Mouse (Mus musculus) lung, adult 18-20 months (tissue): Measurements from ENCODE around the gene Enc1.

Experiments used
- DNase-seq, 2 experiments: peaks; one replicate each; pipeline ENCODE4 v3.0.0; 2022; ENCODE audit warnings: mixed read lengths in 2 of 2

The Enc1 gene

DNA sequence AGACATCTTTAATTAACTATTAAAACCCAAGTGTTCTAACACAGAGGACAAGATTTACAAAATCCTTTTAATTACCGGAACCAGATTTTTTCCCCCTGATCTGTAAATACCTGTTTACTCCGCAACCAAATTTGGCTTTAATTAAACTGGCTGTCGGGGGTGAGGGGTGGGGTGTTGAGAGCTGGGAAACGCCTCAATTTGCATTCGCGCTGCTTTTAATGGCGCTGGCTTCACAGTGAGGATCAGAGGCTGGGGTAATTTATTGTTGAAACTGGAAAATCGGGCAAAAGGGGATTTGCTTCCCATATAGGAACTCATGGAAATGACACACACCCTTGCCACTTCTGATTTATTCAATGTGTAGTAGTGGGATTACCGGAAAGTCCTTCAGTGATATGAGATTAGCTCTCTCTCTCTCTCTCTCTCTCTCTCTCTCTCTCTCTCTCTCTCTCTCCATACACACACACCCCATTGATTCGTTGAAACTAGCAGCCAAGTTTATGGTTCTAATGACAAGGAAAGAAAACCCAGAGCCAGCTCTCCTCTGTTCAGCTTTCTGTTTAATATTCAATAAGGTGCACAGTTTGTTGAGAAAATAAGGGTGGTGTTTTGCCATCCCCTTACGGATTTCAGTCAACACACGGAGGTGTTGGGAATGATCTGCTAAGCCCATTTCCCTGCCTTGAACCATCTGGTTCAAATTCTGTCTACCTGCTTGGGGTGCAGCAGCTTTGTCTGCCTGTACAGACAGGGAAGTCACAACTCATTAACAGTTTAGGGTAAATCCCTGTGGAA is 51.7 kb downstream of the Enc1 start:
- DNase-seq: no peak

DNA sequence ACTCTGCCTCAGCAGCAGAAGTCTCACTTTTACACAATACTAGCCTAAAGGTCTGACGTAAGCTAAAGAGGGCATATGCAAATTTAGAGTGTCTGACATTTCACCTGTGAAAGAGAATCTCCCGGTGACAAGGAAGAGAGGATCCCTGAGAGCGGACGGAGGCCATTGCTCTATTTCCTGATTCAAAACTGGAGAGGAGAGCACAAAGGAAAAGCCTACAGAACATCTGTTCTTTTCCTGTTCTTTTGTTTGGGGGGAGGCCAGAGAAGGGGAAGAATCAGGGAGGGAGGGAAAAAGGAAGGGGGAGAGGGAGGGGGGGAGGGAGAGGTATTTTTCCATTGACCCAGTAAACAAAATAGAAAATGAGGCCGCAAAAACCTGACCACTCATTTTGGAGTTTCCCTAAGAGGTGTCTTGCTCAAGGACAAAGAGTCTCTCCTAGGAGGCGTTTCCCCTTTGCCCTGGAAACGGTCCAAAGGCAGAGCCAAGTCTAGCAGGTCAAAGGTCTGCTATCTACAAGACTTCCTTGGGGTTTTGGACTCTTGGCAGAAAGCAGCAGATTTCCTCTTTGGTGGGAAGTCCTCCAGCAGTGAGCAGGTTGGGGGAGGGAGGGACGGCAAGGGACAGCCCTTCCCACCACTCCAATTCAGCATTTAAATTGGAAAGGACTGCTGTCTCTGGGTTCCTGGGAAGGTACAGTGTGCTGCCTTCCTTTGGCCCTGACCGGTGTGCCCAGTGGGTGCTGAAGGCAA is 54.4 kb downstream of the Enc1 start:
- peak; percentile 78 to 84 for DNase-seq

GRCm38 (mm10) chr13:97295853-97296219 is 54.9 kb downstream of the Enc1 start:
- no peak for DNase-seq

GRCm38 (mm10) chr13:97296281-97296680 is 55.4 kb downstream of the Enc1 start:
- DNase-seq: no peak

DNA sequence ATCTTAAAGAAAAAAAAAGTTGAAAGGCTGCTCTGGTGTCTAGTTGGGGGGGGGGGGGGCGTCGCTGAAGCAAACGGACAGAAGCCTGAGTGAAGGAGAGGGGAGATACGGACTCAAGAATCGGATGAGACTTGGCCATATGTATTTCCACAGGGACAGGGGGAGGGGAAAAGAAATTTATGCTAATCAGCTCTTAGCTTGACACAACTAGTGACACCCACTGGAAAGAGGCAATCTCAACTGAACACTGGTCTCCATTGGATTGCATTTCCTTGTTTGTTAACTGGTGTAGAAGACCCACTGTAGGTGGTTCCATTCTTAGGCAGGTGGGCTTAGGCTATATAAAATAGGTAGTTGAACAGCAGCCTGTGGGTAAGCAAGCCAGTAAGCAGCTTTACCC is 55.9 kb downstream of the Enc1 start:
- DNase-seq: no peak

GRCm38 (mm10) chr13:97297418-97298050 is 56.6 kb downstream of the Enc1 start:
- no peak for DNase-seq

DNA sequence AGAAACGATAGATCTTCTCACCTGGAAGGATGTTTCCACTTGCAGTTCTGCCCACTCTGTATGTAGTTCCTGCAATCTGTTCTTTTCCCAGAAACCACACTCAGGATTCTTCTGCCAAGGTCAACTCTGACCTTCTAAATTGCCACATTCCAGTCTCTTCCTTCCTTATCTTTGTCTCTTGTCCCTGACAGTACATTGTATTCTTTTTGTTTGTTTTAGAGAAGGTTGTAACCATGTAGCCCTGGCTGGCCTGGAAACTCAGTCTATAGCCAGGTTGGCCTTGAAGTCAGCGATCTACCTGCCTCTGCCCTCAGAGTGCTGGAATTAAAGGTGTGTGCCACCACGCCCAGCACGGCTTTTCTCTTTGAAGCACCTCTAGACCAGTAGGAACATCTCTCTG is 58.0 kb downstream of the Enc1 start:
- DNase-seq: no peak

DNA sequence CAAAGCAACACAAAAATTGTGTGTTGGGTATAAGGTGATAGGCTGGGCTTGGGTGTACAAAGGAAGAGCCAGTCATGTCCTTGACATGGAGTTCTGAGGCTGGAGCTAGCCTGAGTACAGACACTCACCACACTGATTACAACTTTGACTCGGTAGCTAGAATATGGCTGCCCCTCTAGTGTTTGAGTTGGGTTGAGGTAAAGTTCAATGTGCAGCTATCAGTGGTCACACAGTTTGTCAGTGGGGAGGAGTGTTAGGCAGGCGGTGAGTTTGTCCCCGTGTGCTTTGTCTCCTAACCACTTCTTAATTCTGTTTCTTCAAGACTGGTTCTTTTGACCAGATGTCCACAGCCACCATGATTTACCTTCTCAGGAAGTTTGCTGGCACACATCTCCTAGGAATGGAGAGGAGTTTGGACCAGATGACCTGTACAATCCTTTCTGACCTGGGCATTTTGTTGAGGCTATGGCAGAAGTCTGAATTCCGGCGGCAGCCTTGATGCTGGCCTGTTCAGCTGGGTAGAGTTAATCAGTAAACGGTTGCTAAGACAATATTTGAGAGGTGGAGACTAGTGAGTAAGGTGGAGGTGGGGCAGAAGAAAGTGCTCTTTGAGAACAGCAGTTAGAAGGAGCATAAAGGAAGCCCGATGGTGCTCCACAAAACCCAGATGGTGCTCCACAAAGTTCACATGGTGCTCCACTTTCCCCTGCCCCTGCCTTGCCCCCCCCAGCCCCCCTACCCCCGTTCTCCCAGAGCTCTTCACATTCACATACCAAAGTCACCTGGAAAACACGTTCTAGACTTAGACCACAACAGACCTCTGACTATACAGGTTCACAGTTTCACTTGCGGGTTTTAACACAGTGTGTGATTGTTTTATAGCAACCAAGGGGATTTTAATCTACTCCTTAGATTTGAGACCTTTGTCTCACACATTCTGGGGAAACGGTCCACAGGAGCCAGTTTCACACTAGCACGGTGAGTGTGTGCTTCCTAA is 59.3 kb downstream of the Enc1 start:
- DNase-seq: peak; percentile 20 to 57
